Mouse (Mus musculus) heart, embryonic 13.5 days (tissue): ENCODE results near the gene Mkrn2os. TPM values are rescaled to one million over a fixed set of nuclear protein-coding genes. Genes with fewer than 3 reads are reported as not detected.

Experiments
- ATAC-seq: fragments of 200-750 bp; cut with Nextera tagmentation; 2 replicates; pipeline ENCODE4 v1.8.0; 2017; ENCODE audit warnings: moderate TSS enrichment; ENCODE audit not compliant: insufficient number of reproducible peaks, low FRiP score, low TSS enrichment; ENCODE audit errors: extremely low read depth
- H3K27ac ChIP-seq: fragments of 300-500 bp; sonication (generic); replicated peaks from 2 replicates; pipeline ENCODE4 v1.5.1; 2015; ENCODE audit warnings: moderate library complexity, mild to moderate bottlenecking, inconsistent platforms
- H3K27me3 ChIP-seq: fragments of 300-500 bp; sonication (generic); replicated peaks from 2 replicates; pipeline ENCODE4 v1.6.1; 2015; ENCODE audit warnings: mild to moderate bottlenecking, inconsistent platforms
- H3K36me3 ChIP-seq: fragments of 300-500 bp; sonication (generic); 2 replicates; pipeline ENCODE4 v1.6.1; 2015; ENCODE audit warnings: mild to moderate bottlenecking, inconsistent platforms
- H3K4me1 ChIP-seq: fragments of 300-500 bp; sonication (generic); 2 replicates; pipeline ENCODE4 v1.6.1; 2015; ENCODE audit warnings: inconsistent platforms
- H3K4me2 ChIP-seq: fragments of 300-500 bp; sonication (generic); 2 replicates; pipeline ENCODE4 v1.6.1; 2015; ENCODE audit warnings: inconsistent platforms, mild to moderate bottlenecking, moderate library complexity
- H3K4me3 ChIP-seq: fragments of 300-500 bp; sonication (generic); 2 replicates; pipeline ENCODE4 v1.5.1; 2015; ENCODE audit warnings: moderate library complexity, mild to moderate bottlenecking, inconsistent platforms
- H3K9ac ChIP-seq: fragments of 300-500 bp; sonication (generic); 2 replicates; pipeline ENCODE4 v1.6.1; 2015; ENCODE audit warnings: inconsistent platforms, mild to moderate bottlenecking, moderate library complexity
- H3K9me3 ChIP-seq: fragments of 300-500 bp; sonication (generic); 2 replicates; pipeline ENCODE4 v1.6.1; 2016; ENCODE audit warnings: inconsistent platforms
- whole genome bisulfite sequencing: fragments of 180-500 bp; shearing (Covaris S2); methylation state at CpG from one replicate; pipeline ENCODE4 v1.1.7; 2015; ENCODE audit warnings: mixed read lengths; 5-methylcytosine and 5-hydroxymethylcytosine counted together
- polyA plus RNA-seq: library from polyadenylated mRNA; unstranded; fragments of >200 nt; fragmentation: Nextera tagmentation; extraction: Ambion mirVana; gene quantifications from 2 replicates; pipeline ENCODE4 v1.2.1, GENCODE M21; 2015

Mkrn2os gene
- polyA plus RNA-seq, 1 experiment from 2014 or later, result 0.08 TPM

DNA sequence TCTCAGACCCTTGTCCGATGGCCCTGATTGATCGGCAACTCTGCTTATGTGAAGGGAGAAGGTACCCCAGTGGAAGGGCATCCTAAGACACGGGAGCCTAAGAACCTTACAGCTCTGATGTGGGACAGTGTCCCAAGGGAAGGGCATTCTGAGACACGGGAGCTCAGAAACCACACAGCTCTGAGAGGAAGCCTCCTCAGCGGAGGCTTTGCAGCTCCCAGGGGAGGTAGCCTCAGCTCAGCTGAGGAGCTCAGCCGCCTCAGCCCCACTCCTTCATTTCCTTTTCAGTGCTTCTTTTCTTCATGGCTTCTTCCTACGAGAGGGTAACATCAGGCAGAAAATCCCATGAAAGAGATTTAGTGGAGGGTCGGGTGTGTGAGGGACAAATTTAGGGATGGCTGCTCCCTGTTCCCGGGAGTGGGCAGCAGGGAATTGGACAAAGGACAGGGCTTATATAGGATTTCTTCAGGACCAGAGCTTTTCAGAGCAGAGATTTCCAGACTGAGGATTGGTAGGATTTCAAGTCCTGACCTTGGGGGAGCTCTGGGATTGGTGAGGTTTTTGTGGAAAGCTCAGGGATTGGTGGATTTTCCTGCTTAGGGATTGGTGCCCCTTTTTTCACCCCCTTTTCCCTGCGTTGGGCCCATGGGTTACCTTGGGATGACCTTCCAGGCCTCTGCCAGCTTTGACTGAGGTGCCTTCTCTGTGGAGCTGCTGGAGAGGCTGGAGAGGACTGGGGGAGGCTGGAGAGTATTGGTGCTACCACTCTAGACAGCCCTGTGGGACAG lies 9.9 kb downstream of the Mkrn2os start:
- H3K9ac ChIP-seq, result no peak overlapping the region
- H3K27me3 ChIP-seq, result no peaks in the 10 kb centered on the region
- peaks cover 41% of the 10 kb centered on the region for H3K36me3 ChIP-seq
- H3K4me2 ChIP-seq, result no peak overlapping the region
- no peak overlapping the region for H3K4me3 ChIP-seq
- WGBS, result 76% methylated on average over 10 of the region's 10 CpGs
- H3K27ac ChIP-seq, result no peak overlapping the region
- peaks cover 7% of the 10 kb centered on the region for H3K4me1 ChIP-seq
- H3K9me3 ChIP-seq, result no peaks in the 10 kb centered on the region
- ATAC-seq, result no peak

DNA sequence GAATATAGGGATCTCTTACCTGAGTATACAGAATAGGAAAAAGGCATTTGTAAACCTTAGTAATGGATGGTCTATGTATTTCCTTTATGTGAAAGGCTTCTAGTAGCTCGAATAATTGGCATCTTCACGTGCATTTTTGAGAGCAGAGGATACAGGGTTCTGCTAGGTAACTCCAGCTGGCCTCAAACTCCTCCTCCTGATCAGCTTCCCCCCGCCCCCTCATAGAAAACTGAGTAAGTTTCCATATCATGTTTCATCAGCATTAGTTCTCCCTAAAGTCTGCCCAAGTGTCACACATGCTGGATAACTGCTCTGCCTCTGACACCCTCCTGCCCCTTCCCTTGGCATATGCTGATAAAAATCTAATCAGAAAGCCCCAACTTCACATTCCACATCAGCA lies 11.6 kb downstream of the Mkrn2os start:
- no peak overlapping the region for H3K27ac ChIP-seq
- 71% methylated on average over 3 of the region's 3 CpGs for WGBS
- H3K4me2 ChIP-seq, result no peak overlapping the region
- no peak overlapping the region for H3K9ac ChIP-seq
- no peaks in the 10 kb centered on the region for H3K27me3 ChIP-seq
- peaks cover 58% of the 10 kb centered on the region for H3K36me3 ChIP-seq
- no peak overlapping the region for H3K4me3 ChIP-seq
- H3K4me1 ChIP-seq, result no peaks in the 10 kb centered on the region
- no peak for ATAC-seq
- H3K9me3 ChIP-seq, result no peaks in the 10 kb centered on the region

- H3K36me3 ChIP-seq, result peaks cover 80% of the 10 kb centered on the region
- H3K4me3 ChIP-seq, result no peak overlapping the region
These were observed 14.4 kb downstream of the Mkrn2os start for GRCm38 (mm10) chr6:115577941-115578340.

DNA sequence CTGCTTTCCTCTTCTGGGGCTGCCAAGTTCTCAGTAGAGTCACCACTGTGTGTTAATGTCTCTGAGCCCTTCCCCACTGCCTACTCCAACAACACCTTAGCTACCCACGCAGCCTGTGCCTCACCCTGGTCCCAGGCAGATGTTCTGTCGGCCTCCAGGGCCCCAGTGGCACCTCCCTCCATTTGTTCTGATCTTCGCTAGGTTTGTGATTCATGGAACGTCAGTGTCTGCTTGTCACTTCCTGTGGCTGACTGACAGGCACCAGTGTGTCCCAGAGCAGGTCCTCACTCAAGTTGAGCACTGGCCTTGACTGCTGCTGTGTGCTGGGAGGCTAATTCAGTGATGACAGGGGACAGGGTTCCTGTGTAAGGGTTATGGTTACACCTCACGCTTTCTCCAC lies 15.0 kb downstream of the Mkrn2os start:
- no peaks in the 10 kb centered on the region for H3K4me1 ChIP-seq
- H3K4me3 ChIP-seq, result no peak overlapping the region
- H3K4me2 ChIP-seq, result no peak overlapping the region
- no peaks in the 10 kb centered on the region for H3K27me3 ChIP-seq
- ATAC-seq, result no peak
- H3K36me3 ChIP-seq, result peaks cover 83% of the 10 kb centered on the region
- no peaks in the 10 kb centered on the region for H3K9me3 ChIP-seq
- no peak overlapping the region for H3K9ac ChIP-seq
- H3K27ac ChIP-seq, result no peak overlapping the region
- 78% methylated on average over 5 of the region's 5 CpGs for WGBS

More at GRCm38 (mm10) chr6:115577941-115578340, 14.4 kb downstream of the Mkrn2os start:
- ATAC-seq, result no peak
- H3K9me3 ChIP-seq, result no peaks in the 10 kb centered on the region
- no peaks in the 10 kb centered on the region for H3K4me1 ChIP-seq
- H3K9ac ChIP-seq, result no peak overlapping the region
- no peak overlapping the region for H3K27ac ChIP-seq
- 85% methylated on average over 9 of the region's 9 CpGs for WGBS
- no peak overlapping the region for H3K4me2 ChIP-seq
- no peaks in the 10 kb centered on the region for H3K27me3 ChIP-seq

GRCm38 (mm10) chr6:115574171-115574570 lies 18.2 kb downstream of the Mkrn2os start:
- no peak overlapping the region for H3K27ac ChIP-seq
- no peak overlapping the region for H3K4me3 ChIP-seq
- ATAC-seq, result no peak
- H3K4me2 ChIP-seq, result no peak overlapping the region
- no peaks in the 10 kb centered on the region for H3K27me3 ChIP-seq
- no peak overlapping the region for H3K9ac ChIP-seq
- H3K9me3 ChIP-seq, result no peaks in the 10 kb centered on the region
- no peaks in the 10 kb centered on the region for H3K4me1 ChIP-seq
- H3K36me3 ChIP-seq, result peaks cover 85% of the 10 kb centered on the region
- 78% methylated on average over 7 of the region's 7 CpGs for whole genome bisulfite sequencing

- no peak overlapping the region for H3K9ac ChIP-seq
- no peaks in the 10 kb centered on the region for H3K27me3 ChIP-seq
- no peak for ATAC-seq
- H3K9me3 ChIP-seq, result peaks cover 6% of the 10 kb centered on the region
- H3K4me3 ChIP-seq, result no peak overlapping the region
- H3K4me2 ChIP-seq, result no peak overlapping the region
- WGBS, result 89% methylated on average over 6 of the region's 6 CpGs
- peaks cover 92% of the 10 kb centered on the region for H3K36me3 ChIP-seq
- peaks cover 2% of the 10 kb centered on the region for H3K4me1 ChIP-seq
- no peak overlapping the region for H3K27ac ChIP-seq
These were observed 26.8 kb downstream of the Mkrn2os start for GRCm38 (mm10) chr6:115565479-115566045.

- Histone ChIP-seq H3K36me3 (peaks cover 51% of the 10 kb centered on the region), H3K4me3 (no peak overlapping the region), H3K9me3 (no peaks in the 10 kb centered on the region), H3K27ac (peak overlapping the region; percentile 63), H3K27me3 (no peaks in the 10 kb centered on the region), H3K4me2 (peak overlapping the region; percentile 50), H3K9ac (peak overlapping the region; percentile 41), H3K4me1 (peaks cover 26% of the 10 kb centered on the region)
- ATAC-seq, result peak; percentile 19; the same call in 1 of the 2 replicates
- WGBS, result 35% methylated on average over 21 of the region's 21 CpGs
These were observed 32.4 kb downstream of the Mkrn2os start for GRCm38 (mm10) chr6:115559651-115560632.

GRCm38 (mm10) chr6:115558176-115558575 lies 34.2 kb downstream of the Mkrn2os start:
- peaks cover 26% of the 10 kb centered on the region for H3K4me1 ChIP-seq
- 84% methylated on average over 2 of the region's 2 CpGs for WGBS
- ATAC-seq, result no peak
- H3K36me3 ChIP-seq, result peaks cover 55% of the 10 kb centered on the region
- H3K27me3 ChIP-seq, result no peaks in the 10 kb centered on the region
- no peak overlapping the region for H3K27ac ChIP-seq
- H3K4me2 ChIP-seq, result no peak overlapping the region
- no peak overlapping the region for H3K4me3 ChIP-seq
- no peaks in the 10 kb centered on the region for H3K9me3 ChIP-seq
- no peak overlapping the region for H3K9ac ChIP-seq

DNA sequence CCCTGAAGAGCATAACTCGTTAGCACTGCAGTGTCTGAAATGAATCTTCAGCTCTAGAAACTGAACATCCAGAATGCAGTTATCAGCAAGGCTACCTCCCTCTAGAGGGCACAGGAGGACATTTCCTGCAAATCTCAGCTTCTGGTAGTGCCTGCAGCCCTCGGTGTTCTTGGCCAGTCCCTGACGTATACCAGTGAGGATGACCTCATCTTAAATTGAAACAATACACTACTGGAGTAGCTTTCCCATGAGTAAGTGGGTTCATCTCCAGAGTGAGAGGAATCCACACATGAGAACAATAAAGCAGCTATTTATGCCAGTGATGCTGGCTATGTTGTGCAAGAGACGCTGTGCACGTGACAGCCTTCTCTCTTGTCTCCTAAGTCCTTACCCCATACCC lies 36.9 kb downstream of the Mkrn2os start:
- Histone ChIP-seq H3K36me3 (peaks cover 56% of the 10 kb centered on the region), H3K4me1 (peaks cover 23% of the 10 kb centered on the region), H3K9me3 (no peaks in the 10 kb centered on the region), H3K27me3 (no peaks in the 10 kb centered on the region), H3K4me3 (no peak overlapping the region), H3K4me2 (no peak overlapping the region), H3K9ac (no peak overlapping the region), H3K27ac (no peak overlapping the region)
- 53% methylated on average over 5 of the region's 5 CpGs for WGBS
- ATAC-seq, result no peak

GRCm38 (mm10) chr6:115546276-115546675 lies 46.1 kb downstream of the Mkrn2os start:
- Histone ChIP-seq H3K36me3 (peaks cover 35% of the 10 kb centered on the region), H3K4me3 (no peak overlapping the region), H3K27ac (no peak overlapping the region), H3K4me1 (peaks cover 26% of the 10 kb centered on the region), H3K9ac (no peak overlapping the region), H3K27me3 (no peaks in the 10 kb centered on the region), H3K9me3 (no peaks in the 10 kb centered on the region), H3K4me2 (no peak overlapping the region)
- no peak for ATAC-seq
- 80% methylated on average over 5 of the region's 5 CpGs for WGBS

GRCm38 (mm10) chr6:115544442-115544970 lies 47.9 kb downstream of the Mkrn2os start, which contains the start of gene Tsen2:
Tsen2 (plus strand) TSS chr6:115544664.
- H3K27ac ChIP-seq, result peak within 1 kb of the TSS; percentile 70
- H3K36me3 ChIP-seq, result peaks cover 19% of the 10 kb centered on the region
- no peaks in the 10 kb centered on the region for H3K9me3 ChIP-seq
- peak within 1 kb of the TSS; percentile 84 for H3K9ac ChIP-seq
- under 1% methylated on average over 38 of the region's 38 CpGs for WGBS
- H3K4me3 ChIP-seq, result peak within 1 kb of the TSS; percentile 69
- H3K4me2 ChIP-seq, result peak within 1 kb of the TSS; percentile 84
- 0 out of 2 replicates have a peak, but pooled peaks cover 6% of the 10 kb centered on the region for H3K27me3 ChIP-seq
- peak; percentile 83 for ATAC-seq
- peaks cover 26% of the 10 kb centered on the region for H3K4me1 ChIP-seq
